30 mouse cellular contexts compared by ENCODE assay signal in the genomic region with DNA sequence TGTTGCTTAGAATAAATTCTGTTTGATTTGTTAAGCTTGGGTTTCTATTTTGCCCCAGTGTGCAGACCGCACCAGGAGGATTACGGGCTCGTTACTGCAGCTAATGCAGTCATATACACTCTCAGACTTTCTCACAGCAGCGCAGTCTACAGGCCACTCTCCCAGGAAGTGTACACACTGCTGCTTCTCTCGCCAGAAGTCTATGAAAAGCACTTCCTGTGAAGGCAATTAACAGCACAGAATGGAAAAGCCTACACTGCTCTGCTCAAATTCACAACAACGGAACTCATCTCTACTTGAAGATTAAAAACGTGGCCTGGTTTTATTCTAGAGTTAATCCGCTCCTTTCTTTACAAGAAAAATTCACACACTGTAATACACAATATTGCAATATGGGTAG.
"Had no signal": no experiment of that assay in that cellular context is flagged by ENCODE, and none has a peak within 500 bp of the region (broad histone marks: within the 10 kb centered on the region; RNA-seq: fewer than 3 reads in every experiment).

No protein-coding gene starts in this region.

- H3K4me1 ChIP-seq: limb, embryonic 10.5 days; limb, embryonic 12.5 days; limb, embryonic 13.5 days; limb, embryonic 15.5 days; liver, embryonic 12.5 days; liver, embryonic 13.5 days; liver, embryonic 15.5 days; lung, embryonic 15.5 days; megakaryocyte, embryonic 14.5 days; midbrain, embryonic 10.5 days; midbrain, embryonic 12.5 days had no signal

- ATAC-seq: liver, embryonic 12.5 days; liver, postnatal 0 days; lung, postnatal 0 days; midbrain, embryonic 13.5 days had no signal

- H3K27me3 ChIP-seq: limb, embryonic 12.5 days; limb, embryonic 13.5 days; limb, embryonic 15.5 days; liver, embryonic 12.5 days; liver, embryonic 13.5 days; liver, embryonic 15.5 days; lung, embryonic 15.5 days; megakaryocyte, embryonic 14.5 days; midbrain, embryonic 12.5 days; midbrain, embryonic 13.5 days; midbrain, embryonic 15.5 days had no signal

- H3K9ac ChIP-seq: limb, embryonic 12.5 days; limb, embryonic 13.5 days; limb, embryonic 15.5 days; liver, embryonic 12.5 days; liver, embryonic 13.5 days; liver, embryonic 14.5 days; liver, embryonic 15.5 days; liver, postnatal 0 days; lung, embryonic 14.5 days; lung, embryonic 15.5 days; midbrain, embryonic 12.5 days; midbrain, embryonic 13.5 days; midbrain, embryonic 15.5 days had no signal

- H3K4me3 ChIP-seq: left cerebral cortex, adult 2 months; limb, embryonic 10.5 days; limb, embryonic 12.5 days; limb, embryonic 13.5 days; limb, embryonic 15.5 days; liver, embryonic 12.5 days; liver, embryonic 13.5 days; liver, embryonic 15.5 days; lung, embryonic 15.5 days; megakaryocyte, embryonic 14.5 days; midbrain, embryonic 10.5 days; midbrain, embryonic 12.5 days; midbrain, embryonic 13.5 days; midbrain, embryonic 15.5 days; myocyte had no signal

- H3K9me3 ChIP-seq: limb, embryonic 10.5 days; limb, embryonic 12.5 days; limb, embryonic 13.5 days; limb, embryonic 15.5 days; liver, embryonic 12.5 days; liver, embryonic 13.5 days; liver, embryonic 15.5 days; lung, embryonic 15.5 days; midbrain, embryonic 10.5 days; midbrain, embryonic 12.5 days; midbrain, embryonic 13.5 days; midbrain, embryonic 15.5 days had no signal

- H3K36me3 ChIP-seq: limb, embryonic 10.5 days; limb, embryonic 12.5 days; limb, embryonic 13.5 days; limb, embryonic 15.5 days; liver, embryonic 12.5 days; liver, embryonic 13.5 days; liver, embryonic 15.5 days; lung, embryonic 15.5 days had no signal

- H3K4me2 ChIP-seq: limb, embryonic 12.5 days; limb, embryonic 13.5 days; limb, embryonic 15.5 days; liver, embryonic 11.5 days; liver, embryonic 12.5 days; liver, embryonic 13.5 days; liver, embryonic 15.5 days; lung, embryonic 14.5 days; lung, embryonic 15.5 days; midbrain, embryonic 11.5 days; midbrain, embryonic 12.5 days; midbrain, embryonic 13.5 days; midbrain, embryonic 15.5 days had no signal

- DNase-seq: left cerebral cortex, postnatal 4 days; liver; liver, embryonic 13.5 days; liver, postnatal 0 days; lung, adult 18-20 months; lung, adult 2 months; lung, embryonic 14.5 days; lung, postnatal 10 days; lung, postnatal 14 days; lung, postnatal 36 days; lung, postnatal 4 days had no signal

- H3K27ac ChIP-seq: limb, embryonic 10.5 days; limb, embryonic 12.5 days; limb, embryonic 13.5 days; limb, embryonic 15.5 days; liver, embryonic 12.5 days; liver, embryonic 13.5 days; liver, embryonic 14.5 days; liver, embryonic 15.5 days; lung, embryonic 15.5 days; macrophage; midbrain, embryonic 10.5 days; midbrain, embryonic 12.5 days had no signal
